Mouse (Mus musculus) cortical plate, adult 2 months (tissue): Measurements from ENCODE around the gene Gm3327.
"Not testable (repeated sequence)": the region's sequence is repeated elsewhere in the genome, so short reads cannot be mapped to it uniquely, and the experiment has no call there.

Experiments
- CTCF ChIP-seq: fragments of 200-500 bp; IDR thresholded peaks from 2 replicates; pipeline ENCODE4 v1.5.1; 2011; ENCODE audit warnings: mild to moderate bottlenecking, control low read depth, low read length; ENCODE audit not compliant: insufficient read depth; ENCODE audit errors: extremely low read depth
- POLR2A ChIP-seq: fragments of 200-500 bp; IDR thresholded peaks from 2 replicates; pipeline ENCODE4 v1.6.1; 2011; ENCODE audit warnings: mild to moderate bottlenecking, low read length, control low read depth; ENCODE audit not compliant: insufficient read depth; ENCODE audit errors: extremely low read depth

DNA sequence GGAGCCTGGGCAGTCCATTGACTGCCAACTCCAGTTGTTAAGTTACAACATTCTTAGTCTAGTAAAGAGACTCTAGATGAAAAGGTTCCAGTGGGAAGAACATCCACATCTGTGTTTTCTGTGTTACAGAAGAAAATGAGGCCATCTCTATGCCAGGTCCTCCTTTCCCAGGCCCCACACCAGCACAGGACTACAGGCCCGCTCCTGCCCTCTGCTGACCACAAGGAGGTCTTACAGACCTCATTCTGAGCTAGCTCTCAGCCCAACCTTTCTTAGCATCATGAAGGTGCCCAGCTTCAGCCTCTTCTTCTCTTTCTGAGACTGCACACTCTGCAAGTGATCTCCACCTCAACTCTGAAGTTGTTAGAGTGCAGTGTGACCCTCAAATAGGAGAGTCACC lies 23.6 kb upstream of the Gm3327 start:
- TF ChIP-seq CTCF, POLR2A: not testable (repeated sequence)
